Mouse (Mus musculus): ENCODE measurements around the gene Acbd4. TPM values are rescaled to one million over a fixed set of nuclear protein-coding genes. Genes with fewer than 3 reads are reported as not detected.

Acbd4 gene
- total and polyA plus RNA-seq, 3 experiments, result 16.6 to 18.3 TPM; not detected in 1

GRCm38 (mm10) chr11:103074121-103074650 is 27.3 kb upstream of the Acbd4 start:
- Histone ChIP-seq H3K4me3 (ENCODE audit: control insufficient read depth in 1 of 2, insufficient read depth in 1 of 2, low read depth in 2 of 2, low read length in 2 of 2) (no peak overlapping the region), H3K4me1 (ENCODE audit: control insufficient read depth in 1 of 2, insufficient read depth in 2 of 2, low read length in 2 of 2) (no peaks in the 10 kb centered on the region), H3K9ac (ENCODE audit: control insufficient read depth, low read depth, low read length, poor library complexity, severe bottlenecking) (no peak overlapping the region), H3K79me2 (ENCODE audit: control insufficient read depth, insufficient read depth, low read length, poor library complexity) (no peaks in the 10 kb centered on the region), H3K9me3 (replicated peaks; ENCODE audit: insufficient read depth, low read length) (no peaks in the 10 kb centered on the region), H3K27ac (ENCODE audit: control insufficient read depth, low read depth, low read length) (no peak overlapping the region), H3K36me3 (ENCODE audit: control insufficient read depth in 1 of 2, insufficient read depth in 2 of 2, low read length in 2 of 2) (no peaks in the 10 kb centered on the region), H3K27me3 (ENCODE audit: control insufficient read depth in 1 of 2, insufficient read depth in 2 of 2, low read length in 2 of 2) (no peaks in the 10 kb centered on the region)
- TF ChIP-seq NRF1 (IDR thresholded peaks at IDR 0.05; ENCODE audit: insufficient read depth, low read depth, low read length, poor library complexity, severe bottlenecking) (no peak), ETS1 (IDR thresholded peaks at IDR 0.05; ENCODE audit: low read depth, low read length) (no peak), USF1 (IDR thresholded peaks at IDR 0.05; ENCODE audit: low read depth, low read length) (no peak), EP300 (IDR thresholded peaks at IDR 0.05; ENCODE audit: low read depth in 1 of 2, low read length in 2 of 2) (no peak), BHLHE40 (IDR thresholded peaks at IDR 0.05; ENCODE audit: borderline replicate concordance, low read depth, low read length) (no peak), RCOR1 (IDR thresholded peaks at IDR 0.05; ENCODE audit: low read depth, low read length) (no peak), MYB (IDR thresholded peaks at IDR 0.05; ENCODE audit: low read depth, low read length) (no peak)
- no peak for DNase-seq (ENCODE audit: low read depth, low spot score)

GRCm38 (mm10) chr11:103074796-103075323 is 26.6 kb upstream of the Acbd4 start:
- Histone ChIP-seq H3K9ac (ENCODE audit: control insufficient read depth, low read depth, low read length, poor library complexity, severe bottlenecking) (no peak overlapping the region), H3K4me1 (ENCODE audit: control insufficient read depth in 1 of 2, insufficient read depth in 2 of 2, low read length in 2 of 2) (no peaks in the 10 kb centered on the region), H3K27me3 (ENCODE audit: control insufficient read depth in 1 of 2, insufficient read depth in 2 of 2, low read length in 2 of 2) (no peaks in the 10 kb centered on the region), H3K4me3 (ENCODE audit: control insufficient read depth in 1 of 2, insufficient read depth in 1 of 2, low read depth in 2 of 2, low read length in 2 of 2) (no peak overlapping the region), H3K27ac (ENCODE audit: control insufficient read depth, low read depth, low read length) (no peak overlapping the region), H3K36me3 (ENCODE audit: control insufficient read depth in 1 of 2, insufficient read depth in 2 of 2, low read length in 2 of 2) (no peaks in the 10 kb centered on the region), H3K79me2 (ENCODE audit: control insufficient read depth, insufficient read depth, low read length, poor library complexity) (no peaks in the 10 kb centered on the region), H3K9me3 (replicated peaks; ENCODE audit: insufficient read depth, low read length) (no peaks in the 10 kb centered on the region)
- no peak for DNase-seq (ENCODE audit: low read depth, low spot score)
- TF ChIP-seq TAL1 (IDR thresholded peaks at IDR 0.05; ENCODE audit: low read length), result no peak
- TF ChIP-seq HCFC1 (IDR thresholded peaks at IDR 0.05; ENCODE audit: low read depth, low read length), result no peak
- no peak for TF ChIP-seq CHD1 (IDR thresholded peaks at IDR 0.05; ENCODE audit: low read depth, low read length)

GRCm38 (mm10) chr11:103076010-103076409 is 25.5 kb upstream of the Acbd4 start:
- Histone ChIP-seq H3K36me3 (ENCODE audit: control insufficient read depth in 1 of 2, insufficient read depth in 2 of 2, low read length in 2 of 2) (no peaks in the 10 kb centered on the region), H3K9me3 (replicated peaks; ENCODE audit: insufficient read depth, low read length) (no peaks in the 10 kb centered on the region), H3K9ac (ENCODE audit: control insufficient read depth, low read depth, low read length, poor library complexity, severe bottlenecking) (no peak overlapping the region), H3K27ac (ENCODE audit: control insufficient read depth, low read depth, low read length) (no peak overlapping the region), H3K4me3 (ENCODE audit: control insufficient read depth in 1 of 2, insufficient read depth in 1 of 2, low read depth in 2 of 2, low read length in 2 of 2) (no peak overlapping the region), H3K4me1 (ENCODE audit: control insufficient read depth in 1 of 2, insufficient read depth in 2 of 2, low read length in 2 of 2) (no peaks in the 10 kb centered on the region), H3K79me2 (ENCODE audit: control insufficient read depth, insufficient read depth, low read length, poor library complexity) (no peaks in the 10 kb centered on the region), H3K27me3 (ENCODE audit: control insufficient read depth in 1 of 2, insufficient read depth in 2 of 2, low read length in 2 of 2) (no peaks in the 10 kb centered on the region)
- no peak for TF ChIP-seq POLR2A (IDR thresholded peaks at IDR 0.05; ENCODE audit: control insufficient read depth in 1 of 2, insufficient read depth in 1 of 2, low read depth in 1 of 2, low read length in 2 of 2, poor library complexity in 1 of 2)
- TF ChIP-seq TCF12 (IDR thresholded peaks at IDR 0.05; ENCODE audit: low read depth, low read length), result peak; percentile 34
- TF ChIP-seq EP300 (IDR thresholded peaks at IDR 0.05; ENCODE audit: low read depth in 1 of 2, low read length in 2 of 2), result 0 out of 4 replicates have a peak, but pooled peaks of 1 of the 2 experiments have one; percentile 33
- DNase-seq (ENCODE audit: low read depth, low spot score), result no peak

All from MEL (cell line).